Mouse (Mus musculus) splenic B cell, adult 2 months (primary cell): ENCODE results near the gene Iqgap2.

ENCODE experiments used
- DNase-seq: peaks from one replicate; pipeline ENCODE4 v3.0.0-alpha.2; 2011; ENCODE audit warnings: low read depth, low spot score
- H3K27me3 ChIP-seq: 2 replicates; pipeline ENCODE4 v1.6.1; 2012; ENCODE audit warnings: mild to moderate bottlenecking, low read length, moderate library complexity, mixed read lengths; ENCODE audit not compliant: control insufficient read depth, poor library complexity, insufficient read depth, severe bottlenecking
- H3K36me3 ChIP-seq: 2 replicates; pipeline ENCODE4 v1.6.1; 2012; ENCODE audit warnings: mild to moderate bottlenecking, low read length, moderate library complexity, mixed read lengths; ENCODE audit not compliant: control insufficient read depth, poor library complexity, insufficient read depth, severe bottlenecking

Gene Iqgap2

GRCm38 (mm10) chr13:95639336-95640116 is 252.2 kb downstream of the Iqgap2 start:
- DNase-seq, result no peak

GRCm38 (mm10) chr13:95638894-95639293 is 252.8 kb downstream of the Iqgap2 start:
- H3K36me3 ChIP-seq, result no peaks in the 10 kb centered on the region
- no peaks in the 10 kb centered on the region for H3K27me3 ChIP-seq
- no peak for DNase-seq

More at GRCm38 (mm10) chr13:95639336-95640116, 252.2 kb downstream of the Iqgap2 start:
- Histone ChIP-seq H3K27me3 (no peaks in the 10 kb centered on the region), H3K36me3 (no peaks in the 10 kb centered on the region)

GRCm38 (mm10) chr13:95637737-95638136 is 254.0 kb downstream of the Iqgap2 start:
- Histone ChIP-seq H3K36me3 (no peaks in the 10 kb centered on the region), H3K27me3 (no peaks in the 10 kb centered on the region)
- DNase-seq, result no peak

- DNase-seq, result no peak
- Histone ChIP-seq H3K27me3 (no peaks in the 10 kb centered on the region), H3K36me3 (no peaks in the 10 kb centered on the region)
Observed at GRCm38 (mm10) chr13:95635301-95635700, 256.4 kb downstream of the Iqgap2 start.

GRCm38 (mm10) chr13:95634451-95634850 is 257.3 kb downstream of the Iqgap2 start:
- no peak for DNase-seq
- Histone ChIP-seq H3K36me3 (no peaks in the 10 kb centered on the region), H3K27me3 (no peaks in the 10 kb centered on the region)

- no peak for DNase-seq
- no peaks in the 10 kb centered on the region for H3K36me3 ChIP-seq
- H3K27me3 ChIP-seq, result no peaks in the 10 kb centered on the region
Observed at GRCm38 (mm10) chr13:95633384-95633783, 258.3 kb downstream of the Iqgap2 start.

- DNase-seq, result no peak
- Histone ChIP-seq H3K27me3 (no peaks in the 10 kb centered on the region), H3K36me3 (no peaks in the 10 kb centered on the region)
Observed at GRCm38 (mm10) chr13:95632144-95632543, 259.6 kb downstream of the Iqgap2 start.

- H3K27me3 ChIP-seq, result no peaks in the 10 kb centered on the region
- DNase-seq, result no peak
- H3K36me3 ChIP-seq, result no peaks in the 10 kb centered on the region
Observed at GRCm38 (mm10) chr13:95630747-95631146, 261.0 kb downstream of the Iqgap2 start.

GRCm38 (mm10) chr13:95629751-95630150 is 262.0 kb downstream of the Iqgap2 start:
- no peaks in the 10 kb centered on the region for H3K36me3 ChIP-seq
- no peaks in the 10 kb centered on the region for H3K27me3 ChIP-seq
- no peak for DNase-seq

GRCm38 (mm10) chr13:95626696-95627095 is 265.0 kb downstream of the Iqgap2 start:
- H3K27me3 ChIP-seq, result no peaks in the 10 kb centered on the region
- no peak for DNase-seq

GRCm38 (mm10) chr13:95623042-95623441 is 268.7 kb downstream of the Iqgap2 start:
- no peak for DNase-seq
- no peaks in the 10 kb centered on the region for H3K36me3 ChIP-seq
- peaks cover 4% of the 10 kb centered on the region; the same call in 1 of the 2 replicates for H3K27me3 ChIP-seq

More at GRCm38 (mm10) chr13:95626696-95627095, 265.0 kb downstream of the Iqgap2 start:
- no peaks in the 10 kb centered on the region for H3K36me3 ChIP-seq

GRCm38 (mm10) chr13:95621563-95621962 is 270.2 kb downstream of the Iqgap2 start:
- DNase-seq, result no peak
- Histone ChIP-seq H3K36me3 (no peaks in the 10 kb centered on the region), H3K27me3 (peaks cover 5% of the 10 kb centered on the region)

- H3K27me3 ChIP-seq, result peaks cover 5% of the 10 kb centered on the region
- DNase-seq, result no peak
Observed at GRCm38 (mm10) chr13:95618859-95619258, 272.9 kb downstream of the Iqgap2 start.

GRCm38 (mm10) chr13:95618309-95618712 is 273.4 kb downstream of the Iqgap2 start, which contains the start of gene F2r:
TSS of gene F2r (minus strand) at chr13:95618487.
- DNase-seq, result peak; percentile 62
- Histone ChIP-seq H3K36me3 (no peaks in the 10 kb centered on the region), H3K27me3 (peaks cover 5% of the 10 kb centered on the region)

More at GRCm38 (mm10) chr13:95618859-95619258, 272.9 kb downstream of the Iqgap2 start:
- H3K36me3 ChIP-seq, result no peaks in the 10 kb centered on the region

GRCm38 (mm10) chr13:95617671-95618171 is 274.0 kb downstream of the Iqgap2 start:
- H3K36me3 ChIP-seq, result no peaks in the 10 kb centered on the region
- DNase-seq, result no peak
- H3K27me3 ChIP-seq, result peaks cover 5% of the 10 kb centered on the region
